Mouse (Mus musculus) hindlimb bud, embryonic 11.5 days (tissue): ENCODE data around the gene Exoc2.

Experiments used
- DNase-seq: peaks from one replicate; pipeline ENCODE4 v3.0.0-alpha.2; 2012; ENCODE audit warnings: low read depth, low spot score; ENCODE audit errors: extremely low spot score

The Exoc2 gene

DNA sequence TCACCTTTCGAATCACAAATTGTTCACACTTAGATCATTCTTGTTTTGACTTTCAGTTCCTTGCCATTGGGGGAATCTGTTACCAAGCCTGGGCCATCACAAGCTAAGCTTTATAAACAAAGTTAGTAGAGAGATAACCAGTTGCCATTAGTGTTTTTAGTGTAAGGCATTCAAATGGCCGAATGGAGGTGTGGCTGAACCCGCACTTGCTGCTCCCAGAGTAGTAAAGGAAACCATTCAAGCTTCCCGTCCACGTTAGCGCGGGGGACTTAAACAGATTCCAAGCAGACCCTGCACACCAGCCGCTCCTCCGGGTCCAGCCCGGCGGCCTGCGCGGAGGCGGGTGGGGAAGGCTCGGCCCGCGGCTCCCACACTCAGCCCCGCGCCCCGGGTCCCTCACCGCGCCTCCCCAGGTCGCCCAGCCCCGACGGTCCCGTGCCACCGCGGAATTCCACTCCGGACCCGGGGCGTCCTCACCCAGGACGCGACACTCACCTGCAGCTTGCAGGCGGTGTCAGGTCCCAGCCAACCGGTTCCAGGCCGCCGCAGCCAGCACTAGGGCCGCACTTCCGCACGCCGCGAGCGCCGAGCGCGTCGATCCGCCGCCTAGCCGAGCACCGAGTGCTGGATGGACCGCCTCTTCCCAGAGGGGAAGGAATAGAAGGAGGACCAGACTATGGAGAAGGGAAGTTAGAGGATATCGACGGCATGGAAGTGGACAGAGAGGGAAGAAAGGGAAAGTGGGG lies at the start of gene Exoc2, which contains the start of gene Gm5447:
Gene Exoc2, minus strand, starts transcription at position 593 of the 746 bp plus-strand sequence.
Gene Gm5447, plus strand, starts transcription at position 704 of the 746 bp plus-strand sequence.
- no peak for DNase-seq

DNA sequence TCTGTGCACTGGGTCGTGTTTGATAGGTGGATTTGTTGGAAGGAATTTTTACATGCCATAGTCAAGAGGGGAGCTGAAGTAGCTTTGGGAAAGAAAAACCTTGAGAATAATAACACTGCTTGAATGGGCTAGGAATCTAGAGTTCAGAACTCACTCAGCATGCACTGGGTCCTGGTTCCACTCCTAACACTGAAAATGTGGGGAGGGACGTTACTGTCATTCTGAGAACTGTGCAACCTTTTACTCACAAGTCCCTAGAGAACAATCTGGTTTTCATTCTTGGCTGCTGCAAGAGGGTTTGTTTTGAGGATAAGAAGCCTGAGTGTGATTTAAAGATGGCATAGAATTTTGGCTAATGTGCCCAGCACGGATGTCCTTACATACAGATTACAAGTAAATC lies 49.8 kb upstream of the Exoc2 start:
- no peak for DNase-seq

DNA sequence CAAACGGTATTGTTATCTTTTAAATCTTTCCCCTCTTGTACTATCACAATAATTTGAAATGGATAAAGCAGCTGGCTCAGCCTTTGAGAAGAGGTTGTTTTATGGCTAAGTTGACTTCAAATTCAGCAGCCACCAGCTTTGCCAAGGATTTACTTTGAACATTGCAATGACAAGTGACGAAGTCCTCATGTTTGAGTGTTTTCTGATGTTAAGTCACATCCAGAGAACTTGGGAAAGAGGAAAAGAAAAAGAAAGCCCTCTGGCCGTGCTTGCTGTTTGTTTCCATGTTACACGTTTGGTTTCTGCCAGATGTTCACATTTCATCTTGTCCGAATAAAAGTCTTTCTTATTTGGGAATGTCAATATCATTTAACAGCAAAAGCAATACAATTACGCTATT lies 48.0 kb upstream of the Exoc2 start:
- DNase-seq, result no peak

DNA sequence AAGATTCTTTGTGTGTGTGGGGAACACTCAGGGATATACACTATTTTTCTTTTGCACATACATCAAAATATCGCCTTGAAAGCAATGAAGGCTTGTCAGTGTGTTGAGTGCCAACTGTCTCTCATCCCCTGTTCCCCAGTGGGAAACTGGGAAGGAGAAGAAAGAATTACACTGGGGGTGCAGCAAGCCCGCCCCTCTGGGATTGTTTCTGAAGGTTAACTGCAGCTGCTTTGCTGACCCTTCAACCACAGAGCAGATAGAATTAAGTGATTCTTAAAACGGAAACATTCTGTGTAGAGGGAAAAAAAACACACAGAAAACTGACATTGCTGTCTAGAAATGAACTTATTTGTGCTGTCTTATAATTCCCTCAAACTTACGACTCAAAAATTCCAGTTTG lies 47.6 kb upstream of the Exoc2 start:
- no peak for DNase-seq

DNA sequence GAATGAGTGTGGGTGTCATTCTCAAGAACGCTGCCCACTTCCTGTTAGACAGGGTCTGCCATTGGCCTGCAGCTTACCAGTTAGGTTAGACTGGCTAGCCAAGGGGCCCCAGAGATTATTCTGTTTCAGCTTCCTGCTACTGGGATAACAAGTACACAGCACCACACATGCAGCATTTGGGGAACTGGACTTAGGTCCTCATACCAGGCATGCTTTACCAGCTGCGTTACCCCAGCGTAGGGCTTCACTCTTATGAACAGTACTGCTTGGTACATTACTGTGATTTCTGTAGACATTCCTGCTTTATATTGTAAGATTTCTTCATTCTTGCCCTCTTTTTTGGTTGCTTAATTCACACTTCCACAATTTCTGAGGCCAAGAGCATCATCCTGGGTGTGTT lies 43.7 kb upstream of the Exoc2 start:
- no peak for DNase-seq

DNA sequence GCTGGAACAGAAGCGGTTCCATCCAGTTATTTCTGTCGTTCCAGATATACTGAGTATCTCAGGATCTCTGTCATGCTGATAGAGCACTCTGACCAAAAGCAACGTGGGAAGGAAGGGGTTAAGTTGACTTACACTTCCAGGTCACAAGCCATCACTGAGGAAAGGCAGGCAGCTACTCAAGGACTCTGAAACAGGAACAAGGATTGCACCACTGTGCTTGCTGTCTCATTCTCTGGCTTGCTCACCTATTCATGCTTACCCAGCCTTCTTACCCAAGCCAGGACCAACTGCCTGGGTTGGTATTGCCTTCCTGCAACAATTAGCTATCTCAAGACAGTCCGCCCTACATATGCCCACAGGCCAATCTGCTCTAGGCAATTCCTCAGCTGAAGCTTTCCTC lies 31.1 kb upstream of the Exoc2 start:
- no peak for DNase-seq

DNA sequence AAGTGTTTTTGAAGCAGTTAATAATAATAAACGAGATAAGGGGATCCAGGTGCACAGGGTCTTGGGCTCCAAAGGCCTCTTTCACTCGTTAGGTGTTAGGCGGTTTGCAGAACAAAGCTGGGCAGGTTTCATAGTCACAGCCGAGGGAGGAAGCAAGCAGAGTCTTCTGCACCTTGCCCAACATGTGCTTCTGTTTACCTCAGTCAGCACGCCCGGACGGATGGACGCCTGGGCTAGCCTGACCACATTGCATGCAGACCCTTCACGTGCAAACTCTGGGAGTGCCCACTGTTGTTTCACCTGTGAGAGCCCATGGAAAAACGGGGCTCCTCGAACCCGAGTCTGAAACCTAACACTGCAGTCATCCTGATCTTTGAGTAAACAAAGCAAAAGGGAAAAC lies 30.6 kb upstream of the Exoc2 start:
- no peak for DNase-seq

DNA sequence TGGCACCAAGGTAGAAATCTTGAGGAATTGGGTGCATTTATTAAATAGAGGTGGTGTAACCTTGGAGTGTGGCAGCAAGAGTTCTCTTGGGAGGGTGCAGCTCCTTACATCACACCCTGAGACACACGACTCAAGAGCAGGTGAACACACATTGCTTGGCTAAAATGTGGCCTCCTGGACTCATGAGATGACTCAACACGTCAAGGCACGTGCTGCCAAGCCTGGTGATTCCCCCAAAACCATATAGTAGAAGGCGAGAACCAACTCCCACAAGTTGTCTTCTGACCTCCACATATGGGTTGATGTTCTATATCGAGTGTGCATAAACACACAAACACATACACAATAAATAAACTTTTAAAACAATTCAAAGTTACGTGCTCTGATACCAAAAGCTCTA lies 25.9 kb upstream of the Exoc2 start:
- DNase-seq, result no peak

DNA sequence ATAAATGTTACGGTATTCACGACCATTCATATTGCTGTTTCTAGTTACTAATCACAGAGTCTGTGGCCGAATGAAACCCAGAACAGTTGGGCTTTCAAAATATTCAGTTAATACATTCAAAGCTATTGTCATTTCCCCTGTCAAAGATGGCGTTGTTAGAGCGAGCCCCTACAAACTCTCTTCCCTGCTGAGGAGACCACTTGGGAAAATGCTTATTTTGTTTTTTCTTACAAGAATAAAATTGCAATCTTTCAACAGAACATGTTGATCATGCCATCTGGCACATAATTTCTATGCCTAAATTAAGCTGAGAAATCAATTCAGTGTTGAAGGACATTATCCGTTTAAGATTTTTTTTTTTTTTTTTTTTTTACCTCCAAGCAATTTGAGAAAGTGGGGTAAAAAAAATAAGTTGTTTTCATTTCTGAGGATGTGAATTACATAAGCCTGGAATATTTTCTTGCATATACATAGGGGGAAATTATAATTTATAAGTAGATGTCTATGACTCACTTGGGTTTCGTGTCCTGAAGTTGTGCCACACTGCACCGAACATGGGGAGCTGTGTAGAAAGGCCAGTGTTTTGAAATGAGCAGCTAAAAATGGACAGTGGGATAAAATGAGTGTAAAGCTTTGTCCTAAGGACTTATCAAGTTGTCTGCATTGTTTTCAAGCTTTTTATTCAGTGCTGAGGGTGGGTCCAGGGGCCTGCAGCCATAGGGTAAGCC lies 23.8 kb upstream of the Exoc2 start:
- no peak for DNase-seq

DNA sequence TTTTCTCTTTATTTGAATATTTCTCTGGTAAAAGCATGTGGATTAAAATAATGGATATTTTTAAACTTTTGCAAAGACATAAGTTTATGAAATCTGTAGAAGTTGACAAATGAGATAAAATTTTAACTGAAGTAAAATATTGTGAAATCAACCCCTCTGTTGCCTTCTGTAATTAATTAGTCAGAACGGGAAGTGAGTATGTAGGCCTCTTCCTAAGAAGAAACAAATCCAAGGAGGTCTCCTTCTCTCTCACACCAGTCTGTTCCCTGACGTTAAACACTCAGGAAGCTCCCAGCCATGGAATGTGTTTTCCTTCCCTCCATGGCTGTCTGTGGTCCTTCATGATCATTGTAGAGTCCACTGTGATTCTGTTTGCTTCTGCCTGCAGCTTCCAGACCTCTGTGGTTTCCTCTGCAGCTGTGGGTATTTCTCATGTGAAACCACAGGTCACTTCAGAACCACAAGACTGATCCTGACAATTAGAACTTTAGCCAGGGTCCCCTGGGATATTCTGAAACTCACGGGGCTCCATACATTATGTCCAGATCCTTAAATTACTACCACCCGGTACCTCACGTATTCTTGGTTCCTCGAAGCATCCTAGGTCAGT lies 20.5 kb upstream of the Exoc2 start:
- DNase-seq, result no peak

DNA sequence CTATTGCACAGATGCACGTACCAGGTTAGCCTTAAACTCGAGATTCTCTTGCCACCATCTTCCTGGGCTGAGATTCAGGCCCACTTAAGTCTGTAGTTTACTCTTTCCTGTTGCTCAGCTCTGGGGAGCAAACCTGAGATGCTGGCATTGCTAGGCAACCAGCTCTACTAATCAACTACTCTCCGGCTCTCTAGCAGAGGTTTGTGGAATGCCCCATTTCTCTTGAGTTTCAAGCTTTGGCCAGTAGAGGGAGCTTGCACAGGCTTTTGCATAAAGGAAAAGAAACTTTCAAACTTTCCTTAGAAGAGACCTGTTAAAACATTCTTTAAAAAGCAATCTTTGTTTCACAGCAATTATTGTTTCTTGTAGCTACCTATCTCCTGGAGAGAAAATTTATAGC lies 19.9 kb upstream of the Exoc2 start:
- peak; percentile 70 for DNase-seq

DNA sequence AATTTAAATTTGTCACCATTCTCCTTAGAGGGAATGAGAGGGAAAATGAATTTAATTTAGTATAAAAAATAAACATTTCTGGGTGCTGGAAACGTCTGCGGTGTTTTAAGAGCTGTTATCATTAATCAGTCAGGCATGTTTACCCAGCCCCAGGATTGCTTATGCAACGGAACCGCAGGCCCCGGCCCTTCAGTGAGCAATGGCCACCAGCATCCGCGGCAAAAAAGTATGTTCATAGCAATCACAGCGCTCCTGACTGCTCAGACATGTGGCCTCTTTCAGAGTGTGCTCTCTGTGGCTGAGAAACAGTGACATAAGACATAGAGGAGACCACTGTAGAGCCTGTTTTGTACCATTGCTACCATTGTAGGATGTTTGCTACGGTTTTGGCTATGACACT lies 16.3 kb upstream of the Exoc2 start:
- DNase-seq, result no peak

DNA sequence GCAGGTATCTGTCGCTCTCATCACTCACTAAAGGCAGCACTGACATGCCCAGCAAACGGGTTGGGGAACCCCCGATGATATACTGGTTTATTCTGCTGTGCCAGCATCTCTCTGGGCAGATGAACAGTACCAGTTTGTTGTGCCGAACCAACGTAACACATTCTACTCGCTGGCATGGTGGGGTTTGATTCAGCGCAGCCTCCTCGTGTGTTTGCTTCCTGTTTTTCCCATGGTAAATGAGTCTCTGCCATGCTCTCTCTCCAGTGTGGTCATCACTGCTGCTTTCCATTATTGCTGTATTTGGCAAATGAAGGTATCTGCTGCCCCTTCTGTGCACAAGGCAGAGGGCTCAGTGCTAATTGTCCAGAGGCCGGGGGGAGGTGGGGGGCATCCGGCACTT lies 15.8 kb upstream of the Exoc2 start:
- DNase-seq, result no peak

DNA sequence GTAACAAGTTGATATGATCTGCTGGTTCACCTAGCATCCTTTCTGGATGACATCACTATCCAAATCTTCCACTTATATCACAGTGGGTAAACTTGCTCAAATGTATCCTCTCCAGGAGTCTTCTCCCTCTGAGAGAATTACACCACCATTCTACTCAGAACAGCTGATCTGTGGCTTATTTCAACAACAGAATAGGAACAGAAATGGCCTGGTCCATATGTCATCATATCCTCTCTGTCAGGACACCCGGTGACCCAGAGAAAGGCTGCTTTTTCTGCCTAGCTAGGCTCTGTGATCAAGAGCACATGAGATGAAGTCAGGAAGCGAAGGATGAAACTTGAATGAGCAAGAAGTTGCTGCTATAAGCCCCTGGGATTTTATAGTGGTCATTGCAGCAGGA lies 13.8 kb upstream of the Exoc2 start:
- no peak for DNase-seq

DNA sequence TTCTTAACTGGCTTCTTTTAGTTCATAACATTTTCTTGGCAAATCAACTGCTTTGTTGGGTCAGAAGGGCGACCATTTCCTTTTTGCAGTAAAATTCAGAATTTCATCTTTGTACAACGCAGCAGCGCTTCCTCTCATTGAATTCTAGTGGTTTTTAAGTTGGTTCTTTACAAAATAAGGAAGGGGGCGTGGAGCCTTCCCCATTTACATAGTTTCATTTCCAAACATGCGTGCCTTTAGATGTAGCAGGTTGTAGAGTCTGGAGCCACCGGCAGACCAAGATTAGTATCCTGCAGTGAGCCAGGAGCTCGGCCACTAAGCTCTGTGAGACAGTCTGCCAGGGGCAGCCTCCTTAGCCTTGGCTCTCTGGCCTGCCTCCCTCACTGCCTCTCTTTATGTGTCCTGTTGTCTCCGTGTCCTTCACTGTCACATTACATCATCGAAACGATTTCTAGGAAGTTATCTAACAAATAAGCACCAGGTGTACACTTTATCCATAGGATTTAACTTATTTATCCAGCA lies 13.1 kb upstream of the Exoc2 start:
- no peak for DNase-seq

DNA sequence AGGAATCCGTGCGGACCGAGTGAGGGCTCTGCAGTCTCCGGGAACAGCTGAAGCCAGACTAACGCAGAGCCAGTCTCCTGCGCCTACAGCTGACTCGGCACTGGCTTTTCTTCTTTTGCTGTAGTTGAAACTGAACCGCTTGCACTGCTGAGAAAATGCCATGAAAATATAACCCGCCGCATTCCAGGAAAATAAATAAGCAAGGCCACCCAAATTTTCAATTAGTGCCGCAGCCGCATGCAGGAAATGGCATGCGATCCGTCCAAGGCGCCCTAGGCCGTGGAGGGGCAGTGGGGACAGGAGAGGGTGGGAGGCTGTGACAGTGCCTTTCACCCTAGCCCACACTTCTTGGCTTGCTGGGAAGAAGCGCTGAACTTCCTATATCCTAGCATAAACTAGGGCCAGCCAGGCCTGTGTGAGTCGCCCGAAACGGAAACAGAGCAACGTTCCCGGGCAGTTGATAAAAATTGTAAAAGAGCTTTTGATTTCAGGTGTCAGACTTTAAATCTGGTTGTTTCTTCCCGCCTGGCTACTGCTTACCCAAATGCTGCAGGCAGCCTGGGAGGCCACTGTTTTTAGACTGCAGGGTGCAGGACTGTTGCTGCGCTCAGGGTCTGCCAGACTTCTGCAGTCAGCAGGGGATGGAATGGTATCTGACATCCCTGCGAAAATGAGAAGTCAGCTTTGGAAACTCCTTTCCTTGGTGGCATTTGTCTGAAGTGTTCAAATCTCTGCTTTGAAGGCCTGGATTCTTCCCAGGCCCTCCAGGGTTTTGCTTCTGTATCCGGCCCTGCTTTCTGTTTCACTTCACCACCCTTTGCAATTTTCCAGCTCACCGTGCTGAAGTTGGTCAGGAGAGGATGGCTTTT lies 11.9 kb upstream of the Exoc2 start:
- no peak for DNase-seq

DNA sequence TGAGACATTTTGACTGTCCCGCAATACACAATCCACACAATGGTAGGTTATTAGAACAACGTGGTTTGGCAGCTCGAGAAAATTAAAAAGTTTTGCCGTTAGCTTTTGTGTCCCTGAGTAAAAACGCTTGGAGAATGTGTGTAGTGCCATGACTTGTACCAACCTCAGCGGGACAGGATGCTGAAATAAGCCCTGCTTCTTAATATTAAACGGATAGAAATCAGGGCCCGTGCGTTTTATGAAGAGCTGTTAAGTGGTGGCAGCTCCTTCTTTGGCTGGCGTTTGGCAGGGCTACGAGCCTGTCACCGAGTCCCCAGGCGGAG lies 11.3 kb upstream of the Exoc2 start:
- no peak for DNase-seq

DNA sequence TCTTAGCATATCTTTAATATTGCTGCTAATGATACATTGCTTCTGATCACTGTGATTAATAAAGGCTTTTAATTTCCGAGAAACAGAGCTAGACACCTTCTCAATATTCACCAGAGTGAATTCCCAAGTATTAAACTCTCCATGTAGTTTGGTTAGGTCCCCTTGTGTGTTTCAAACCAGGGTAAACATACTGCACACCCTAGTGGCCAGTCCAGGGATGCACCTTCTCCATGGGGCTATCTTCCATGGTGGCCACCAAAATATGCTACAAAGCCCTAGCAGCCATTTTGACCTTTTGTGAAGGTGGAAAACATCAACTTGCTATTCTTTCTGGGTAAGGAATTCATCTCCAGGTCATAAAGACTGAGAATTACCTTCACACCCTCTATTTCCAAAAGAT lies 7.8 kb upstream of the Exoc2 start:
- no peak for DNase-seq

DNA sequence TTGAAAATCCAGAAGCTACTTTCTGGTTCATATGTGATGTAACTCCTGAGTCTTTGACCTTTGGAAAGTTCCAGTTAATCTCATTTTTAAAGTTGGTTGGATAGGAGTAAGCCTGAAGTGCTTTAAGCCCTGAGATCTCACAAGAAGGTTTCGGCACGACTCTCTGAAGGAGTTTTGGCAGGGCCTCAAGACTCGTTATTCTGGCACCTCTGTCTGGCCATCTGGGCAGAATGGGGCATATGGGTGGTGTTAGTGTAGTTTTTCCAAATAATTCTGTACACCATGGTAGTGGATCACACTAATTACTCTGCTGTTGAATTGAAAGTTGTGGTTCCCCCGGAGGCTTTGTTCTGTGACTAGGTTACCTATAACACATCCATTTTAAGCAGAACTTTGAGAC lies 4.3 kb upstream of the Exoc2 start:
- DNase-seq, result no peak

DNA sequence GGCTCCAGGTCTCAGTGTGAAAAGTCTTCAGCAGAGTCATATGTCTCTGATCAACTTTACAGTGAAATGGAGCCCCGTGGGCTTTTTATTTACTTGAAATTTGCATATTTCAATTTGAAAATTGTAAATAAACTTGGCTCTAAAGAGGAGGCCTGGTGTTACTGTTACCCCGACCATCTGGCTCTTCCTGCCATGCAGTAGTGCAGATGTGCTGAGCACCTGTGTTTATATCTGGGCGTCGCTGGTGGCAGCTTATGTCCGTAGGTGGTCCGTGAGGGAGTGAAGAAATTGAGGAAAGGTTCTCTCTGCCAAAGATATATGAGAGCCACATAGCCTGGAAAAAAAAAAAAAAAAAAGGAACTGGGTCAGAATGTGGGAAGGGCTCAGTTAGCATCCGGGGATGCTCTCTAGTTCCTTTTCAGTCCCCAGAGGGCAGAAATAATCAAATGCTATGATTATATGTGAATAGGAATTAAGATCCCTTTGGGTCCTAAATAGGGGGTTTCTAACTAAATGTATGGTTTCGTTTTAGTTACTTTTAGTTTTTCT lies 2.7 kb upstream of the Exoc2 start:
- no peak for DNase-seq

DNA sequence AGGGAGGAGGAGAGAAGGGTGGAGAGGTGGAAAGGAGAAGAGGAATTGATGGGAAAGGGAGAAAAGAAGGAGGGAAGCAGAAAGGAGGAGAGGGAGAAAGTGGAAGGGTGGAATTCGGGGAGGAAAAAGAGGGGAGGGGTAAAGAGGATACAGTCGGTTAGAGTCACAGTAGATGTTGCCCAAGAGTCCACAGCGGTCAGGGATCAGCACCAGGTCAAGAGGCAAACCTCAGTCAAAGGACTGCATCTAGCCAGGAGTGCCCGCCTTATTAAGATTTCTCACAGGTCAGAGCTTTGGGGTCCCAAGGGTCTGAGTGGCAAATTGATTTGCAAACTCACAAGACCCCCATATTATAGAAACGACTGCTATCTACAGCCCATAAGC lies 346 bp upstream of the Exoc2 start:
- DNase-seq, result no peak
